In the genomic region with DNA sequence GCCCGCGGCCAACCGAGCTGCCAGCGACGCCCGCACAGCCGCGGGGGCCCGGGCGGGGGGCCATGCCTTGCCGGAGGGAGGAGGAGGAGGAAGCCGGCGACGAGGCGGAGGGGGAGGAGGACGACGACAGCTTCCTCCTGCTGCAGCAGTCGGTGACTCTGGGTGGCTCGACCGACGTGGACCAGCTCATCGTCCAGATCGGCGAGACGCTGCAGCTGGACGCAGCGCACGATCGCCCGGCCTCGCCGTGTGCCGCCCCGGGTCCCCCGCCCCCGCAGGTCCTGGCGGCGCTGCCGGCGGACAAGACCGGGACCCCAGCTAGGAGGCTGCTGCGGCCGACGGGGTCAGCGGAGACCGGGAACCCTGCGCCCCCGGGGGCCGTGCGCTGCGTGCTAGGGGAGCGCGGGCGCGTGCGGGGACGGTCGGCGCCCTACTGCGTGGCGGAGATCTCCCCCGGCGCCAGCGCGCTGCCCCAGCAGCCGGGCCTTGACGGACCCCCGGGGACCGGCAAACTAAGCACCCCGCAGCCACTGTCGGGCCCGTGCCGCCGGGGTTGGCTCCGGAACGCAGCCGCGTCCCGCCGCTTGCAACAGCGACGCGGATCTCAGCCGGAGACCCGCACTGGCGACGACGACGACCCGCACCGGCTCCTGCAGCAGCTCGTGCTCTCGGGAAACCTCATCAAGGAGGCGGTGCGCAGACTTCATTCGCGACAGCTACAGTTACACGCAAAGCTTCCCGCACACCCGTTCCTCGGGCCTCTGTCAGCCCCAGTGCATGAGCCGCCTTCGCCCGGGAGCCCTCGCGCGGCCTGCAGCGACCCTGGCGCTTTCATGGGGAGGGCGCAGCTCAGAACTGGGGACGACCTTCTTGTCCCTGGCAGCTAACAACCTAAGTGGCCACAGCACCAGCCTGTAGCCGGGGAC, we compare ENCODE assay signal across 8 mouse cellular contexts. TPM values are rescaled to one million over a fixed set of nuclear protein-coding genes. Genes with fewer than 3 reads are reported as not detected.
DNase-seq lines count a peak whose midpoint lies in the region; ATAC-seq lines count a peak whose summit lies in the region.

No protein-coding gene starts in this region.

- H3K4me1 ChIP-seq in intestine, embryonic 15.5 days (replicated peaks), result peaks cover 16% of the 10 kb centered on the region
- H3K4me1 ChIP-seq in limb, embryonic 13.5 days, result peaks cover 20% of the 10 kb centered on the region
- peaks cover 26% of the 10 kb centered on the region for H3K4me1 ChIP-seq in midbrain, embryonic 14.5 days (ENCODE audit: control insufficient read depth, insufficient read depth, low read length)

- no peaks in the 10 kb centered on the region for H3K36me3 ChIP-seq in intestine, embryonic 15.5 days
- no peaks in the 10 kb centered on the region for H3K36me3 ChIP-seq in limb, embryonic 13.5 days
- H3K36me3 ChIP-seq in midbrain, embryonic 14.5 days (ENCODE audit: control insufficient read depth, insufficient read depth, low read length), result no peaks in the 10 kb centered on the region

- peak; percentile 48 for ATAC-seq in common myeloid progenitor, adult 5-6 weeks (replicated peaks; ENCODE audit: low read depth, poor library complexity, severe bottlenecking)
- ATAC-seq in intestine, embryonic 15.5 days, result peak; percentile 76
- ATAC-seq in limb, embryonic 13.5 days (ENCODE audit: low FRiP score, low read depth), result peak; percentile 67
- peak; percentile 69 for ATAC-seq in midbrain, embryonic 14.5 days (ENCODE audit: low FRiP score, low TSS enrichment)

- WGBS in intestine, embryonic 15.5 days, result under 1% methylated on average over 112 of the region's 112 CpGs
- under 1% methylated on average over 102 of the region's 112 CpGs for WGBS in limb, embryonic 13.5 days
- under 1% methylated on average over 112 of the region's 112 CpGs for WGBS in midbrain, embryonic 14.5 days

- H3K4me2 ChIP-seq in intestine, embryonic 15.5 days (replicated peaks), result peak overlapping the region; percentile 85
- H3K4me2 ChIP-seq in limb, embryonic 13.5 days (replicated peaks), result peak overlapping the region; percentile 98
- peak overlapping the region; percentile 97 for H3K4me2 ChIP-seq in midbrain, embryonic 14.5 days (ENCODE audit: low read length)

- DNase-seq in ovary, postnatal 36 days (ENCODE audit: low spot score), result peak; percentile 51
- no peak for DNase-seq in ovary, adult 18-20 months (ENCODE audit: low spot score)
- peak; percentile 76 for DNase-seq in gastrocnemius, postnatal 25 days
- peak; percentile 73 for DNase-seq in midbrain, embryonic 14.5 days
- DNase-seq in spleen, postnatal 14 days (ENCODE audit: low spot score in 2 of 2), result peak; percentile 39 to 52

- H3K27ac ChIP-seq in intestine, embryonic 15.5 days, result peak overlapping the region; percentile 91
- peak overlapping the region; percentile 79; the same call in 1 of the 2 replicates for H3K27ac ChIP-seq in limb, embryonic 13.5 days
- peak overlapping the region; percentile 95 for H3K27ac ChIP-seq in midbrain, embryonic 14.5 days (replicated peaks; ENCODE audit: low read depth, low read length)

- H3K4me3 ChIP-seq in intestine, embryonic 15.5 days (replicated peaks), result peak overlapping the region; percentile 72
- peak overlapping the region; percentile 73 for H3K4me3 ChIP-seq in limb, embryonic 13.5 days
- H3K4me3 ChIP-seq in midbrain, embryonic 14.5 days (replicated peaks; ENCODE audit: low read depth, low read length), result peak overlapping the region; percentile 77

- H3K27me3 ChIP-seq in intestine, embryonic 15.5 days (replicated peaks), result peaks cover 6% of the 10 kb centered on the region; the same call in 1 of the 2 replicates
- H3K27me3 ChIP-seq in limb, embryonic 13.5 days, result peaks cover 43% of the 10 kb centered on the region
- H3K27me3 ChIP-seq in midbrain, embryonic 14.5 days (ENCODE audit: control insufficient read depth, insufficient read depth, low read length), result no peaks in the 10 kb centered on the region

- peak overlapping the region; percentile 73 for H3K9ac ChIP-seq in intestine, embryonic 15.5 days
- peak overlapping the region; percentile 77 for H3K9ac ChIP-seq in limb, embryonic 13.5 days
- H3K9ac ChIP-seq in midbrain, embryonic 14.5 days (replicated peaks; ENCODE audit: low read length), result peak overlapping the region; percentile 78

- no peaks in the 10 kb centered on the region for H3K9me3 ChIP-seq in intestine, embryonic 15.5 days
- H3K9me3 ChIP-seq in limb, embryonic 13.5 days, result no peaks in the 10 kb centered on the region
- H3K9me3 ChIP-seq in midbrain, embryonic 14.5 days (ENCODE audit: control insufficient read depth, low read length), result no peaks in the 10 kb centered on the region

RNA-seq across cellular contexts. Expression of gene Frat1, which starts 0.6 kb away (rescaled TPM):
- total RNA-seq in common myeloid progenitor, adult 5-6 weeks (2017), result 9.9 and 14.7 TPM in 2 replicates
- total RNA-seq in gastrocnemius, postnatal 25 days (2021), result 1 to 10 TPM; 5.9 to 7.3 TPM
- polyA plus RNA-seq in intestine, embryonic 15.5 days (2015; fragmentation: Nextera tagmentation; extraction: Ambion mirVana), result 12.8 and 13.5 TPM in 2 replicates
- 6.0 and 6.1 TPM in 2 replicates for polyA plus RNA-seq in limb, embryonic 13.5 days (2015; fragmentation: Nextera tagmentation; extraction: Ambion mirVana)
- 30.6 and 32.7 TPM in 2 replicates for polyA plus RNA-seq in midbrain, embryonic 14.5 days (2014; fragmentation: Nextera tagmentation; extraction: Ambion mirVana)

RNA-seq across cellular contexts. Expression of gene Frat2, which starts 17.6 kb away (rescaled TPM):
- total RNA-seq in common myeloid progenitor, adult 5-6 weeks (2017), result 26.8 and 27.4 TPM in 2 replicates
- total RNA-seq in gastrocnemius, postnatal 25 days (2021), result 10 to 100 TPM; 19.7 to 22.4 TPM
- polyA plus RNA-seq in intestine, embryonic 15.5 days (2015; fragmentation: Nextera tagmentation; extraction: Ambion mirVana), result 10.5 and 10.7 TPM in 2 replicates
- 2.8 and 3.1 TPM in 2 replicates for polyA plus RNA-seq in limb, embryonic 13.5 days (2015; fragmentation: Nextera tagmentation; extraction: Ambion mirVana)
- polyA plus RNA-seq in midbrain, embryonic 14.5 days (2014; fragmentation: Nextera tagmentation; extraction: Ambion mirVana), result 5.6 and 7.3 TPM in 2 replicates

RNA-seq across cellular contexts. Expression of gene Arhgap19, which starts 28.5 kb away (rescaled TPM):
- total RNA-seq in common myeloid progenitor, adult 5-6 weeks (2017), result 33.2 and 36.2 TPM in 2 replicates
- 1 to 10 TPM; 6.1 to 8.1 TPM for total RNA-seq in gastrocnemius, postnatal 25 days (2021)
- 18.4 and 19.4 TPM in 2 replicates for polyA plus RNA-seq in intestine, embryonic 15.5 days (2015; fragmentation: Nextera tagmentation; extraction: Ambion mirVana)
- 21.6 and 23.1 TPM in 2 replicates for polyA plus RNA-seq in limb, embryonic 13.5 days (2015; fragmentation: Nextera tagmentation; extraction: Ambion mirVana)
- 4.7 and 8.5 TPM in 2 replicates for polyA plus RNA-seq in midbrain, embryonic 14.5 days (2014; fragmentation: Nextera tagmentation; extraction: Ambion mirVana)
